8 mouse cellular contexts compared by ENCODE assay signal in genomic region chr2:119478397-119478749, GRCm38 (mm10). TPM values are rescaled to one million over a fixed set of nuclear protein-coding genes. Genes with fewer than 3 reads are reported as not detected.
DNase-seq lines count a peak whose midpoint lies in the region; ATAC-seq and TF ChIP-seq lines count a peak whose summit lies in the region.

No protein-coding gene starts in this region.

- intact Hi-C loops in gastrocnemius, postnatal 14 days (cut with DNase I; ENCODE audit: low total_unique reads): no loop called here

- peak overlapping the region; percentile 62 for H3K4me2 ChIP-seq in heart, embryonic 15.5 days
- H3K4me2 ChIP-seq in forebrain, postnatal 0 days (ENCODE audit: low read depth): peak overlapping the region; percentile 55

- H3K27me3 ChIP-seq in heart, embryonic 15.5 days: no peaks in the 10 kb centered on the region
- no peaks in the 10 kb centered on the region for H3K27me3 ChIP-seq in G1E (ENCODE audit: insufficient read depth, low read length)
- no peaks in the 10 kb centered on the region for H3K27me3 ChIP-seq in forebrain, postnatal 0 days (ENCODE audit: insufficient read depth, low read length)

- peak overlapping the region; percentile 94 for H3K27ac ChIP-seq in heart, embryonic 15.5 days
- H3K27ac ChIP-seq in forebrain, postnatal 0 days (ENCODE audit: low read depth, low read length): peak overlapping the region; percentile 99
- peak overlapping the region; percentile 91 for H3K27ac ChIP-seq in macrophage

- DNase-seq in heart, adult 18-20 months: no peak
- no peak for DNase-seq in G1E (ENCODE audit: low spot score)
- no peak for DNase-seq in forebrain, postnatal 0 days
- DNase-seq in gastrocnemius, postnatal 14 days: no peak
- DNase-seq in right cerebral cortex, adult 18-20 months: no peak
- DNase-seq in embryo, embryonic 11 days: no peak

- no peaks in the 10 kb centered on the region for H3K36me3 ChIP-seq in heart, embryonic 15.5 days
- H3K36me3 ChIP-seq in G1E (replicated peaks) (peaks cover 20% of the 10 kb centered on the region), macrophage (ENCODE audit: inconsistent target) (no peaks in the 10 kb centered on the region)
- H3K36me3 ChIP-seq in forebrain, postnatal 0 days (ENCODE audit: insufficient read depth): no peaks in the 10 kb centered on the region

- WGBS in heart, embryonic 15.5 days: 9% methylated on average over 9 of the region's 9 CpGs
- WGBS in forebrain, postnatal 0 days: 14% methylated on average over 9 of the region's 9 CpGs
- whole genome bisulfite sequencing in macrophage (ENCODE audit: missing documents): 5% methylated on average over 9 of the region's 9 CpGs

- no peaks in the 10 kb centered on the region for H3K9me3 ChIP-seq in heart, embryonic 15.5 days (replicated peaks)
- H3K9me3 ChIP-seq in G1E (replicated peaks): no peaks in the 10 kb centered on the region
- H3K9me3 ChIP-seq in forebrain, postnatal 0 days (ENCODE audit: low read length): no peaks in the 10 kb centered on the region

- no peak for TF ChIP-seq CTCF in G1E (IDR thresholded peaks at IDR 0.05; ENCODE audit: low read depth, low read length)
- no peak for TF ChIP-seq CTCF in forebrain, postnatal 0 days (IDR thresholded peaks at IDR 0.05; ENCODE audit: low read depth)

- peaks cover 48% of the 10 kb centered on the region for H3K79me2 ChIP-seq in macrophage (ENCODE audit: inconsistent target)

- H3K4me1 ChIP-seq in heart, embryonic 15.5 days (replicated peaks): peaks cover 26% of the 10 kb centered on the region
- peaks cover 21% of the 10 kb centered on the region for H3K4me1 ChIP-seq in G1E (ENCODE audit: insufficient read depth, low read depth, low read length)
- H3K4me1 ChIP-seq in forebrain, postnatal 0 days (ENCODE audit: insufficient read depth): peaks cover 8% of the 10 kb centered on the region

- H3K9ac ChIP-seq in heart, embryonic 15.5 days: peak overlapping the region; percentile 67
- H3K9ac ChIP-seq in forebrain, postnatal 0 days: peak overlapping the region; percentile 96

- ATAC-seq in heart, embryonic 15.5 days (replicated peaks; ENCODE audit: insufficient number of reproducible peaks, insufficient read depth, low FRiP score, low read depth): no peak
- no peak for ATAC-seq in G1E (ENCODE audit: extremely low read depth, insufficient number of reproducible peaks, low FRiP score, poor library complexity, severe bottlenecking)
- ATAC-seq in forebrain, postnatal 0 days: no peak

- peak overlapping the region; percentile 96 for H3K4me3 ChIP-seq in heart, embryonic 15.5 days
- H3K4me3 ChIP-seq in G1E (ENCODE audit: low read depth, low read length) (peak overlapping the region; percentile 93), macrophage (ENCODE audit: inconsistent target) (peak overlapping the region; percentile 68)
- H3K4me3 ChIP-seq in forebrain, postnatal 0 days (ENCODE audit: low read depth, low read length): peak overlapping the region; percentile 99

RNA-seq across cellular contexts. Expression of gene Ino80, which starts 0.9 kb away (rescaled TPM):
- polyA plus RNA-seq in heart, embryonic 15.5 days (2015; fragmentation: Nextera tagmentation; extraction: Ambion mirVana): 2.5 and 2.7 TPM in 2 replicates
- total RNA-seq in heart, adult 18-20 months (2021): 10 to 100 TPM in 1 of 2 experiments, 1 to 10 TPM in 1; 9.9 to 10.7 TPM
- total RNA-seq in G1E (2014; fragmentation: Nextera tagmentation) (41.2 and 46.8 TPM in 2 replicates), G1E (2017) (16.3 and 20.4 TPM in 2 replicates)
- polyA plus RNA-seq in G1E (2012) (7.0 and 8.0 TPM in 2 replicates), macrophage (2018) (8.9 to 11.8 TPM (median 10.9 TPM) in 3 replicates)
- total RNA-seq in forebrain, postnatal 0 days (2014; rRNA removed): 11.2 and 16.3 TPM in 2 replicates
- 1.4 and 2.2 TPM in 2 replicates for polyA plus RNA-seq in forebrain, postnatal 0 days (2015; fragmentation: Nextera tagmentation; extraction: Ambion mirVana)
- total RNA-seq in macrophage (2018; cell fraction: chromatin; rRNA removed): 100 to 1,000 TPM in 25 of 26 experiments, 10 to 100 TPM in 1; 95.7 to 156 (median 125) TPM
- total RNA-seq in macrophage (2018; cell fraction: cytosol; rRNA removed): 10 to 100 TPM; 11.4 to 20.2 (median 14.9) TPM
- 10 to 100 TPM; 37.6 to 81.5 (median 51.2) TPM for total RNA-seq in macrophage (2018; cell fraction: nucleus; rRNA removed)
- total RNA-seq in gastrocnemius, postnatal 14 days (2021): 10 to 100 TPM; 11.1 to 11.6 TPM
